Mouse (Mus musculus): ENCODE measurements around the gene Trrap.
A peak's percentile ranks its signal among the peaks of the same experiment; 100 is the strongest.

DNA sequence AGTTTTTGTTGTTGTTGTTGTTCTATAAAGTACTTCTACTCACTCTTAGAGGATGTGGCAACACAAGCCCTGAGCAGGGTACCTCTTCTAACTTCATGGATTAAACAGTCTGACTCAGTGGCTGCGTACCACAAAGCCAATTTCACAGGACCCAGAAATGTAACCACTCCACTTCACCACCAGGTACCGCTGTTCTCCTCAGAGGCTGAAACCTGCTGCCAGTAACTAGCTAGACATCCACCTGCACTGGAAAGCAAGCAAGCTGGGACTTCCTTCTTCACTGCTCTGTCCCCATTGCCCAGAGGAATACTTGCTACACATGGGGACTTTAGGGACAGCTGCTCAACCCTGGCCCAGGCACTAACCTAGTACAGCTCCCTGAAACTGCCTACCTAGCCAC lies 140.1 kb downstream of the Trrap start:
- TF ChIP-seq CTCF (IDR thresholded peaks at IDR 0.05) (peak; percentile 75), EP300 (IDR thresholded peaks at IDR 0.05) (no peak)
